Mouse (Mus musculus) brain, embryonic 14.5 days (tissue): ENCODE measurements at regions not wholly inside any gene's neighbourhood (a gene's known extent, or its start where the extent isn't known, plus 50 kb on each side); places are given as distances from the start of the nearest gene placed in this dataset.

Experiments
- CTCF ChIP-seq: fragments of 200-500 bp; IDR thresholded peaks from 2 replicates; pipeline ENCODE4 v1.5.1; 2012; ENCODE audit warnings: inconsistent platforms, mild to moderate bottlenecking, moderate library complexity, borderline replicate concordance; ENCODE audit not compliant: insufficient read depth, insufficient read length; ENCODE audit errors: extremely low read depth
- POLR2A ChIP-seq: fragments of 200-500 bp; IDR thresholded peaks from 2 replicates; pipeline ENCODE4 v1.6.1; 2012; ENCODE audit warnings: mild to moderate bottlenecking, inconsistent platforms, borderline replicate concordance; ENCODE audit not compliant: poor library complexity, insufficient read depth, insufficient read length, severe bottlenecking; ENCODE audit errors: extremely low read depth

DNA sequence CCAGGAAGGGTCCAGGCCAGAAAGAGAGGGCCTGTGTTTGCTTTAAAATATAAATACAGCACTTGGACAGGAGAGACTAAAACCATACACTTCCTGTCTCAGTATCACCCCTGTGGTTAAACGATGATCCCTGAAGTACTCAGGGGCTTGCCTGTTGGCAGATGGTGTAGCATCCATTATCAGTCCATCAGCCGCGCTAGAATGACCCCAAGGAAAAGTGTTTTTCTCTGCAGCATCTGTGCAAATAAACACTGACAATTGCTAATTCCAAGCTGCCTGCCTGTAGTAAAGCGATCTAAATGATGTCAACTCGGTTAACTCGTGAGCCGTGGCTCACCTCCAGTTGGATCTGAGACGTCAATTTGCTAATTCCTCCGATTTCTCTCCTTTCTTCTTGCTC is 130.4 kb upstream of the Adamts18 start:
- TF ChIP-seq CTCF (no peak), POLR2A (no peak)
